Mouse (Mus musculus) erythroblast, embryonic 14.5 days (primary cell): ENCODE measurements around the gene Lce3b. TPM values are rescaled to one million over a fixed set of nuclear protein-coding genes. Genes with fewer than 3 reads are reported as not detected.

ENCODE experiments used
- H3K27me3 ChIP-seq: 2 replicates; pipeline ENCODE4 v1.6.1; 2012; ENCODE audit warnings: inconsistent platforms; ENCODE audit not compliant: control insufficient read depth
- H3K36me3 ChIP-seq: 2 replicates; pipeline ENCODE4 v1.6.1; 2012; ENCODE audit warnings: mild to moderate bottlenecking, inconsistent platforms; ENCODE audit not compliant: control insufficient read depth
- H3K4me1 ChIP-seq: 2 replicates; pipeline ENCODE4 v1.6.1; 2012; ENCODE audit warnings: inconsistent platforms; ENCODE audit not compliant: control insufficient read depth
- H3K4me3 ChIP-seq: replicated peaks from 2 replicates; pipeline ENCODE3; 2012; ENCODE audit warnings: moderate library complexity, mild to moderate bottlenecking, inconsistent platforms
- H3K9me3 ChIP-seq: 2 replicates; pipeline ENCODE4 v1.6.1; 2012; ENCODE audit warnings: low read length, inconsistent platforms, mixed read lengths; ENCODE audit not compliant: control insufficient read depth
- GATA1 ChIP-seq: IDR thresholded peaks from 2 replicates; pipeline ENCODE4 v1.6.1; 2012; ENCODE audit warnings: low read length, inconsistent platforms, mixed read lengths
- TAL1 ChIP-seq: IDR thresholded peaks from 3 replicates; pipeline ENCODE4 v1.6.1; 2012; ENCODE audit warnings: low read length, inconsistent platforms, mixed read lengths
- polyA plus RNA-seq: library from polyadenylated mRNA; stranded (reverse); fragments of >175 nt; gene quantifications from 2 replicates; pipeline ENCODE4 v1.2.3, GENCODE M21; 2012

Gene Lce3b
- polyA plus RNA-seq: not detected in 2 replicates

GRCm38 (mm10) chr3:92932679-92933078 lies at the start of gene Lce3b:
Lce3b (plus strand) TSS chr3:92932979.
- H3K27me3 ChIP-seq: no peaks in the 10 kb centered on the region
- TF ChIP-seq GATA1: no peak
- TF ChIP-seq TAL1: no peak

GRCm38 (mm10) chr3:92894063-92894462 lies 38.7 kb upstream of the Lce3b start:
- no peaks in the 10 kb centered on the region for H3K27me3 ChIP-seq
- no peaks in the 10 kb centered on the region for H3K4me1 ChIP-seq
- H3K36me3 ChIP-seq: no peaks in the 10 kb centered on the region
- H3K9me3 ChIP-seq: no peaks in the 10 kb centered on the region
- H3K4me3 ChIP-seq: no peak overlapping the region
- TF ChIP-seq GATA1 (no peak), TAL1 (no peak)

More at GRCm38 (mm10) chr3:92932679-92933078, at the start of gene Lce3b:
- Histone ChIP-seq H3K4me1 (no peaks in the 10 kb centered on the region), H3K36me3 (no peaks in the 10 kb centered on the region), H3K9me3 (no peaks in the 10 kb centered on the region), H3K4me3 (no peak within 1 kb of the TSS)

- TF ChIP-seq TAL1: no peak
- TF ChIP-seq GATA1: no peak
- no peaks in the 10 kb centered on the region for H3K4me1 ChIP-seq
- H3K4me3 ChIP-seq: no peak overlapping the region
- no peaks in the 10 kb centered on the region for H3K36me3 ChIP-seq
- no peaks in the 10 kb centered on the region for H3K27me3 ChIP-seq
- no peaks in the 10 kb centered on the region for H3K9me3 ChIP-seq
Observed at GRCm38 (mm10) chr3:92894489-92894888, 38.3 kb upstream of the Lce3b start.

GRCm38 (mm10) chr3:92902992-92903391 lies 29.8 kb upstream of the Lce3b start:
- TF ChIP-seq TAL1: no peak
- no peak for TF ChIP-seq GATA1
- Histone ChIP-seq H3K4me1 (no peaks in the 10 kb centered on the region), H3K27me3 (no peaks in the 10 kb centered on the region), H3K9me3 (no peaks in the 10 kb centered on the region), H3K36me3 (no peaks in the 10 kb centered on the region), H3K4me3 (no peak overlapping the region)

- no peaks in the 10 kb centered on the region for H3K36me3 ChIP-seq
- H3K27me3 ChIP-seq: no peaks in the 10 kb centered on the region
- no peaks in the 10 kb centered on the region for H3K4me1 ChIP-seq
- no peak overlapping the region for H3K4me3 ChIP-seq
- TF ChIP-seq TAL1: no peak
- no peak for TF ChIP-seq GATA1
- H3K9me3 ChIP-seq: no peaks in the 10 kb centered on the region
Observed at GRCm38 (mm10) chr3:92903640-92904039, 29.1 kb upstream of the Lce3b start.

GRCm38 (mm10) chr3:92905182-92905581 lies 27.6 kb upstream of the Lce3b start:
- no peaks in the 10 kb centered on the region for H3K9me3 ChIP-seq
- TF ChIP-seq GATA1 (no peak), TAL1 (no peak)
- H3K36me3 ChIP-seq: no peaks in the 10 kb centered on the region
- no peak overlapping the region for H3K4me3 ChIP-seq
- no peaks in the 10 kb centered on the region for H3K27me3 ChIP-seq
- H3K4me1 ChIP-seq: no peaks in the 10 kb centered on the region

- no peak for TF ChIP-seq TAL1
- no peak for TF ChIP-seq GATA1
- no peaks in the 10 kb centered on the region for H3K27me3 ChIP-seq
- no peaks in the 10 kb centered on the region for H3K36me3 ChIP-seq
- H3K9me3 ChIP-seq: no peaks in the 10 kb centered on the region
- no peak overlapping the region for H3K4me3 ChIP-seq
- no peaks in the 10 kb centered on the region for H3K4me1 ChIP-seq
Observed at GRCm38 (mm10) chr3:92907571-92907970, 25.2 kb upstream of the Lce3b start.

GRCm38 (mm10) chr3:92920364-92920763 lies 12.4 kb upstream of the Lce3b start:
- no peaks in the 10 kb centered on the region for H3K9me3 ChIP-seq
- H3K36me3 ChIP-seq: no peaks in the 10 kb centered on the region
- H3K27me3 ChIP-seq: no peaks in the 10 kb centered on the region
- no peak overlapping the region for H3K4me3 ChIP-seq
- TF ChIP-seq TAL1 (no peak), GATA1 (no peak)
- no peaks in the 10 kb centered on the region for H3K4me1 ChIP-seq

- Histone ChIP-seq H3K4me3 (no peak within 1 kb of the TSS), H3K4me1 (no peaks in the 10 kb centered on the region), H3K27me3 (no peaks in the 10 kb centered on the region)
Observed at GRCm38 (mm10) chr3:92926130-92926529, 6.6 kb upstream of the Lce3b start, which contains the start of gene Lce3a. Lce3a (minus strand) TSS chr3:92926230.

GRCm38 (mm10) chr3:92944186-92944585 lies 11.4 kb downstream of the Lce3b start, which contains the start of gene Lce3c:
Lce3c (plus strand) TSS chr3:92944486.
- Histone ChIP-seq H3K9me3 (no peaks in the 10 kb centered on the region), H3K36me3 (no peaks in the 10 kb centered on the region), H3K4me3 (no peak within 1 kb of the TSS), H3K4me1 (no peaks in the 10 kb centered on the region), H3K27me3 (no peaks in the 10 kb centered on the region)
- TF ChIP-seq GATA1 (no peak), TAL1 (no peak)

More at GRCm38 (mm10) chr3:92926130-92926529, 6.6 kb upstream of the Lce3b start, which contains the start of gene Lce3a:
- no peaks in the 10 kb centered on the region for H3K9me3 ChIP-seq
- no peaks in the 10 kb centered on the region for H3K36me3 ChIP-seq
- no peak for TF ChIP-seq TAL1
- no peak for TF ChIP-seq GATA1
